ENCODE assay signal across 7 mouse cellular contexts in genomic region chr1:82292771-82293170, GRCm38 (mm10). TPM values are rescaled to one million over a fixed set of nuclear protein-coding genes. Genes with fewer than 3 reads are reported as not detected.
DNase-seq lines count a peak whose midpoint lies in the region; ATAC-seq and TF ChIP-seq lines count a peak whose summit lies in the region.

No protein-coding gene starts in this region.

- TF ChIP-seq POLR2A in kidney, adult 2 months (IDR thresholded peaks at IDR 0.05; ENCODE audit: low read depth, low read length), result no peak

- no peaks in the 10 kb centered on the region for H3K9me3 ChIP-seq in embryonic facial prominence, embryonic 14.5 days (ENCODE audit: control insufficient read depth, low read length)
- H3K9me3 ChIP-seq in heart, embryonic 10.5 days, result no peaks in the 10 kb centered on the region
- H3K9me3 ChIP-seq in limb, embryonic 12.5 days, result no peaks in the 10 kb centered on the region; the same call in 1 of the 2 replicates
- no peaks in the 10 kb centered on the region for H3K9me3 ChIP-seq in midbrain, embryonic 13.5 days
- H3K9me3 ChIP-seq in stomach, postnatal 0 days (ENCODE audit: control insufficient read depth, low read length), result no peaks in the 10 kb centered on the region

- no peak overlapping the region; the same call in 1 of the 2 replicates for H3K27ac ChIP-seq in embryonic facial prominence, embryonic 14.5 days (replicated peaks; ENCODE audit: low read depth, low read length)
- H3K27ac ChIP-seq in heart, embryonic 10.5 days, result peak overlapping the region; percentile 97; the same call in 1 of the 2 replicates
- peak overlapping the region; percentile 1; the same call in 1 of the 2 replicates for H3K27ac ChIP-seq in kidney, adult 2 months (ENCODE audit: insufficient read depth, low read depth, low read length)
- no peak overlapping the region; the same call in 1 of the 2 replicates for H3K27ac ChIP-seq in limb, embryonic 12.5 days
- H3K27ac ChIP-seq in midbrain, embryonic 13.5 days, result peak overlapping the region; percentile 77
- H3K27ac ChIP-seq in stomach, postnatal 0 days (replicated peaks), result no peak overlapping the region

- DNase-seq in cerebellum, adult 11-12 months, result peak; percentile 81
- DNase-seq in embryonic facial prominence, embryonic 14.5 days (ENCODE audit: low spot score), result peak; percentile 93
- DNase-seq in heart, embryonic 10.5 days (ENCODE audit: low spot score), result peak; percentile 91
- peak; percentile 67 for DNase-seq in kidney, adult 2 months
- DNase-seq in stomach, postnatal 0 days (ENCODE audit: low spot score), result peak; percentile 54

- peak overlapping the region; percentile 83 for H3K4me3 ChIP-seq in embryonic facial prominence, embryonic 14.5 days (ENCODE audit: low read depth, low read length)
- H3K4me3 ChIP-seq in heart, embryonic 10.5 days, result peak overlapping the region; percentile 87
- H3K4me3 ChIP-seq in kidney, adult 2 months (ENCODE audit: insufficient read depth, low read depth, low read length), result peak overlapping the region; percentile 36
- peak overlapping the region; percentile 72 for H3K4me3 ChIP-seq in limb, embryonic 12.5 days (replicated peaks)
- peak overlapping the region; percentile 79 for H3K4me3 ChIP-seq in midbrain, embryonic 13.5 days (replicated peaks)
- H3K4me3 ChIP-seq in stomach, postnatal 0 days (ENCODE audit: low read depth, low read length), result peak overlapping the region; percentile 67

- no peak overlapping the region for H3K9ac ChIP-seq in embryonic facial prominence, embryonic 14.5 days (ENCODE audit: low read depth, low read length)
- H3K9ac ChIP-seq in limb, embryonic 12.5 days (replicated peaks), result no peak overlapping the region
- peak overlapping the region; percentile 34; the same call in 1 of the 2 replicates for H3K9ac ChIP-seq in midbrain, embryonic 13.5 days (replicated peaks)
- H3K9ac ChIP-seq in stomach, postnatal 0 days (ENCODE audit: low read length), result no peak overlapping the region

- TF ChIP-seq EP300 in stomach, postnatal 0 days (optimal IDR thresholded peaks at IDR 0.05), result no peak

- WGBS in embryonic facial prominence, embryonic 14.5 days, result 2% methylated on average over 12 of the region's 13 CpGs
- 1% methylated on average over 13 of the region's 13 CpGs for WGBS in heart, embryonic 10.5 days
- WGBS in kidney, adult 2 months, result 3% methylated on average over 13 of the region's 13 CpGs
- under 1% methylated on average over 13 of the region's 13 CpGs for WGBS in limb, embryonic 12.5 days
- WGBS in midbrain, embryonic 13.5 days, result 0% methylated on average over 13 of the region's 13 CpGs
- WGBS in stomach, postnatal 0 days, result 4% methylated on average over 13 of the region's 13 CpGs

- H3K27me3 ChIP-seq in embryonic facial prominence, embryonic 14.5 days (replicated peaks; ENCODE audit: control insufficient read depth, insufficient read depth, low read length), result no peaks in the 10 kb centered on the region; the same call in 1 of the 2 replicates
- 0 out of 2 replicates have a peak, but pooled peaks cover 5% of the 10 kb centered on the region for H3K27me3 ChIP-seq in heart, embryonic 10.5 days (ENCODE audit: insufficient read depth, poor library complexity, severe bottlenecking)
- H3K27me3 ChIP-seq in kidney, adult 2 months (replicated peaks; ENCODE audit: control insufficient read depth, insufficient read depth, low read length), result no peaks in the 10 kb centered on the region
- 0 out of 2 replicates have a peak, but pooled peaks cover 4% of the 10 kb centered on the region for H3K27me3 ChIP-seq in limb, embryonic 12.5 days
- H3K27me3 ChIP-seq in midbrain, embryonic 13.5 days, result no peaks in the 10 kb centered on the region
- H3K27me3 ChIP-seq in stomach, postnatal 0 days (ENCODE audit: control insufficient read depth, insufficient read depth, low read length), result no peaks in the 10 kb centered on the region

- no peak for TF ChIP-seq CTCF in kidney, adult 2 months (conservative IDR thresholded peaks at IDR 0.05; ENCODE audit: insufficient read depth, insufficient read length, low read depth, low read length)
- TF ChIP-seq CTCF in stomach, postnatal 0 days (IDR thresholded peaks at IDR 0.05; ENCODE audit: low read depth), result no peak

- H3K36me3 ChIP-seq in embryonic facial prominence, embryonic 14.5 days (ENCODE audit: control insufficient read depth, insufficient read depth, low read length), result peaks cover 14% of the 10 kb centered on the region; the same call in 1 of the 2 replicates
- H3K36me3 ChIP-seq in heart, embryonic 10.5 days, result peaks cover 19% of the 10 kb centered on the region
- no peaks in the 10 kb centered on the region for H3K36me3 ChIP-seq in kidney, adult 2 months (ENCODE audit: control insufficient read depth, insufficient read depth, low read length)
- peaks cover 17% of the 10 kb centered on the region for H3K36me3 ChIP-seq in limb, embryonic 12.5 days
- peaks cover 12% of the 10 kb centered on the region for H3K36me3 ChIP-seq in midbrain, embryonic 13.5 days
- H3K36me3 ChIP-seq in stomach, postnatal 0 days (ENCODE audit: control insufficient read depth, insufficient read depth, low read length), result no peaks in the 10 kb centered on the region

- peak overlapping the region; percentile 57 for H3K4me2 ChIP-seq in embryonic facial prominence, embryonic 14.5 days (ENCODE audit: low read depth, low read length)
- peak overlapping the region; percentile 85 for H3K4me2 ChIP-seq in limb, embryonic 12.5 days
- peak overlapping the region; percentile 82 for H3K4me2 ChIP-seq in midbrain, embryonic 13.5 days (replicated peaks)
- H3K4me2 ChIP-seq in stomach, postnatal 0 days (replicated peaks; ENCODE audit: low read depth), result peak overlapping the region; percentile 86

- H3K4me1 ChIP-seq in embryonic facial prominence, embryonic 14.5 days (ENCODE audit: control insufficient read depth, insufficient read depth, low read length), result peaks cover 19% of the 10 kb centered on the region
- H3K4me1 ChIP-seq in heart, embryonic 10.5 days, result peaks cover 39% of the 10 kb centered on the region
- H3K4me1 ChIP-seq in kidney, adult 2 months (ENCODE audit: control insufficient read depth, insufficient read depth, low read length), result peaks cover 3% of the 10 kb centered on the region; the same call in 1 of the 2 replicates
- H3K4me1 ChIP-seq in limb, embryonic 12.5 days (replicated peaks), result peaks cover 36% of the 10 kb centered on the region
- peaks cover 33% of the 10 kb centered on the region for H3K4me1 ChIP-seq in midbrain, embryonic 13.5 days (replicated peaks)
- peaks cover 1% of the 10 kb centered on the region; the same call in 1 of the 2 replicates for H3K4me1 ChIP-seq in stomach, postnatal 0 days (replicated peaks; ENCODE audit: control insufficient read depth, insufficient read depth)

- peak; percentile 67 for ATAC-seq in embryonic facial prominence, embryonic 14.5 days (ENCODE audit: low read depth)
- peak; percentile 52; the same call in 1 of the 2 replicates for ATAC-seq in limb, embryonic 12.5 days (ENCODE audit: insufficient number of reproducible peaks, insufficient read depth, low FRiP score, low TSS enrichment, low read depth)
- peak; percentile 82 for ATAC-seq in midbrain, embryonic 13.5 days
- ATAC-seq in stomach, postnatal 0 days (ENCODE audit: low FRiP score, low TSS enrichment), result no peak

RNA-seq across cellular contexts. Expression of gene Irs1, which starts 1.6 kb away (rescaled TPM):
- polyA plus RNA-seq in embryonic facial prominence, embryonic 14.5 days (2014; fragmentation: Nextera tagmentation; extraction: Ambion mirVana), result 14.8 and 16.1 TPM in 2 replicates
- 10.0 and 12.5 TPM in 2 replicates for polyA plus RNA-seq in heart, embryonic 10.5 days (2016; fragmentation: Nextera tagmentation; extraction: Ambion mirVana)
- polyA plus RNA-seq in kidney, adult 2 months (2012; rRNA removed), result 7.1 and 7.4 TPM in 2 replicates
- 12.0 and 13.8 TPM in 2 replicates for polyA plus RNA-seq in limb, embryonic 12.5 days (2016; fragmentation: Nextera tagmentation; extraction: Ambion mirVana)
- polyA plus RNA-seq in midbrain, embryonic 13.5 days (2015; fragmentation: Nextera tagmentation; extraction: Ambion mirVana), result 6.6 and 7.9 TPM in 2 replicates
- 1.6 and 1.9 TPM in 2 replicates for polyA plus RNA-seq in stomach, postnatal 0 days (2015; fragmentation: Nextera tagmentation; extraction: Ambion mirVana)

RNA-seq across cellular contexts. Expression of gene Rhbdd1, which starts 23.5 kb away (rescaled TPM):
- polyA plus RNA-seq in embryonic facial prominence, embryonic 14.5 days (2014; fragmentation: Nextera tagmentation; extraction: Ambion mirVana), result 6.7 and 6.8 TPM in 2 replicates
- 11.0 and 12.4 TPM in 2 replicates for polyA plus RNA-seq in heart, embryonic 10.5 days (2016; fragmentation: Nextera tagmentation; extraction: Ambion mirVana)
- polyA plus RNA-seq in kidney, adult 2 months (2012; rRNA removed), result 12.8 and 13.0 TPM in 2 replicates
- polyA plus RNA-seq in limb, embryonic 12.5 days (2016; fragmentation: Nextera tagmentation; extraction: Ambion mirVana), result 7.7 and 8.4 TPM in 2 replicates
- polyA plus RNA-seq in midbrain, embryonic 13.5 days (2015; fragmentation: Nextera tagmentation; extraction: Ambion mirVana), result 4.8 and 6.2 TPM in 2 replicates
- polyA plus RNA-seq in stomach, postnatal 0 days (2015; fragmentation: Nextera tagmentation; extraction: Ambion mirVana), result 7.5 and 7.9 TPM in 2 replicates

RNA-seq across cellular contexts. Expression of gene Gm9747, which starts 59.9 kb away (rescaled TPM):
- polyA plus RNA-seq in embryonic facial prominence, embryonic 14.5 days (2014; fragmentation: Nextera tagmentation; extraction: Ambion mirVana), result 53.6 and 55.0 TPM in 2 replicates
- polyA plus RNA-seq in heart, embryonic 10.5 days (2016; fragmentation: Nextera tagmentation; extraction: Ambion mirVana), result 28.0 and 32.2 TPM in 2 replicates
- polyA plus RNA-seq in kidney, adult 2 months (2012; rRNA removed), result 0.03 TPM in 1 of 2 replicates, not detected in the other
- 29.1 and 30.9 TPM in 2 replicates for polyA plus RNA-seq in limb, embryonic 12.5 days (2016; fragmentation: Nextera tagmentation; extraction: Ambion mirVana)
- polyA plus RNA-seq in midbrain, embryonic 13.5 days (2015; fragmentation: Nextera tagmentation; extraction: Ambion mirVana), result 20.9 and 21.0 TPM in 2 replicates
- 6.2 and 6.9 TPM in 2 replicates for polyA plus RNA-seq in stomach, postnatal 0 days (2015; fragmentation: Nextera tagmentation; extraction: Ambion mirVana)

Comparison
In these comparisons a context has a peak if more than half of its experiments do, and no peak if none do; other contexts are left out.
1. H3K27ac ChIP-seq: peak in heart, embryonic 10.5 days (single experiment), kidney, adult 2 months (single experiment) and midbrain, embryonic 13.5 days (single experiment); none in embryonic facial prominence, embryonic 14.5 days (single experiment), limb, embryonic 12.5 days (single experiment) and stomach, postnatal 0 days (single experiment).
2. H3K4me3 ChIP-seq: peak in every context shown above with its lines; median percentile 87 in heart, embryonic 10.5 days; 83 in embryonic facial prominence, embryonic 14.5 days; 79 in midbrain, embryonic 13.5 days; 72 in limb, embryonic 12.5 days; 67 in stomach, postnatal 0 days; 36 in kidney, adult 2 months.
3. Peak in every context shown above with its lines, with median percentiles within 50 percentile points of each other: DNase-seq and H3K4me2 ChIP-seq.